Comparison of ENCODE assay signal across 7 mouse cellular contexts in genomic region chrX:170018571-170019218, GRCm38 (mm10). TPM values are rescaled to one million over a fixed set of nuclear protein-coding genes. Genes with fewer than 3 reads are reported as not detected.
DNase-seq lines count a peak whose midpoint lies in the region; ATAC-seq and TF ChIP-seq lines count a peak whose summit lies in the region.
"Not testable (repeated sequence)": the region's sequence is repeated elsewhere in the genome, so short reads cannot be mapped to it uniquely, and the experiment has no call there.

No protein-coding gene starts in this region.

- peak; percentile 62 for DNase-seq in T-cell, adult 2 months (ENCODE audit: low spot score)
- peak; percentile 67 for DNase-seq in embryo, embryonic 10 days (ENCODE audit: low spot score)
- peak; percentile 77 for DNase-seq in gastrocnemius, adult 2 months
- peak; percentile 71 for DNase-seq in limb, embryonic 10.5 days (ENCODE audit: low spot score)
- DNase-seq in midbrain, embryonic 10.5 days (ENCODE audit: low spot score) = peak; percentile 53
- DNase-seq in spleen, postnatal 10 days (ENCODE audit: low spot score in 2 of 2) = peak; percentile 64 to 69

- not testable (repeated sequence) for H3K27ac ChIP-seq in gastrocnemius, adult 2 months; hindbrain, embryonic 16.5 days (ENCODE audit: low read depth, low read length); limb, embryonic 10.5 days; midbrain, embryonic 10.5 days (replicated peaks)

- peaks cover 30% of the 10 kb centered on the region for H3K36me3 ChIP-seq in hindbrain, embryonic 16.5 days (ENCODE audit: control insufficient read depth, insufficient read depth, low read length)
- H3K36me3 ChIP-seq in limb, embryonic 10.5 days = peaks cover 64% of the 10 kb centered on the region
- H3K36me3 ChIP-seq in midbrain, embryonic 10.5 days = peaks cover 63% of the 10 kb centered on the region

- WGBS in hindbrain, embryonic 16.5 days = 85% methylated on average over 66 of the region's 66 CpGs
- WGBS in limb, embryonic 10.5 days = 87% methylated on average over 66 of the region's 66 CpGs
- WGBS in midbrain, embryonic 10.5 days = 86% methylated on average over 66 of the region's 66 CpGs

- H3K9ac ChIP-seq in hindbrain, embryonic 16.5 days (ENCODE audit: low read depth, low read length) = not testable (repeated sequence)

- H3K9me3 ChIP-seq in hindbrain, embryonic 16.5 days (ENCODE audit: control insufficient read depth, low read length) = peaks cover 23% of the 10 kb centered on the region
- H3K9me3 ChIP-seq in limb, embryonic 10.5 days (replicated peaks) = peaks cover 13% of the 10 kb centered on the region
- peaks cover 52% of the 10 kb centered on the region for H3K9me3 ChIP-seq in midbrain, embryonic 10.5 days (replicated peaks)

- intact Hi-C loops in gastrocnemius, adult 2 months (cut with DNase I) = not testable (repeated sequence)

- peak; percentile 14; the same call in 1 of the 2 replicates for TF ChIP-seq CTCF in gastrocnemius, adult 2 months (IDR thresholded peaks at IDR 0.05)

- H3K4me2 ChIP-seq in hindbrain, embryonic 16.5 days (ENCODE audit: low read length) = not testable (repeated sequence)

- H3K4me1 ChIP-seq in hindbrain, embryonic 16.5 days (ENCODE audit: control insufficient read depth, insufficient read depth, low read depth, low read length); limb, embryonic 10.5 days; midbrain, embryonic 10.5 days: not testable (repeated sequence)

- peak; percentile 84 for ATAC-seq in hindbrain, embryonic 16.5 days

- H3K4me3 ChIP-seq in gastrocnemius, adult 2 months; hindbrain, embryonic 16.5 days (ENCODE audit: low read length); limb, embryonic 10.5 days; midbrain, embryonic 10.5 days: not testable (repeated sequence)

- H3K27me3 ChIP-seq in hindbrain, embryonic 16.5 days (replicated peaks; ENCODE audit: control insufficient read depth, insufficient read depth, low read length); limb, embryonic 10.5 days (ENCODE audit: low read depth, poor library complexity, severe bottlenecking); midbrain, embryonic 10.5 days (ENCODE audit: low read depth, poor library complexity, severe bottlenecking): not testable (repeated sequence)

RNA-seq across cellular contexts. Expression of gene Gm21887, which starts 9.2 kb away (rescaled TPM):
- 10 to 100 TPM; 25.3 to 29.1 TPM for total RNA-seq in gastrocnemius, adult 2 months (2021)
- 91.3 and 180 TPM in 2 replicates for polyA plus RNA-seq in hindbrain, embryonic 16.5 days (2015; fragmentation: Nextera tagmentation; extraction: Ambion mirVana)
- 253 and 254 TPM in 2 replicates for polyA plus RNA-seq in limb, embryonic 10.5 days (2016; fragmentation: Nextera tagmentation; extraction: Ambion mirVana)
- polyA plus RNA-seq in midbrain, embryonic 10.5 days (2016; fragmentation: Nextera tagmentation; extraction: Ambion mirVana) = 224 and 306 TPM in 2 replicates
